Mouse (Mus musculus) CH12.LX (cell line): ENCODE data around the gene Epc2. TPM values are rescaled to one million over a fixed set of nuclear protein-coding genes. Genes with fewer than 3 reads are reported as not detected.

Source experiments
- DNase-seq: peaks from one replicate; pipeline ENCODE4 v3.0.0-alpha.2; 2013; ENCODE audit errors: extremely low read depth
- H3K27ac ChIP-seq: 2 replicates; pipeline ENCODE4 v1.5.1; 2012; ENCODE audit warnings: low read depth, mild to moderate bottlenecking, control low read depth, moderate library complexity; ENCODE audit not compliant: insufficient read depth
- H3K27me3 ChIP-seq: replicated peaks from 2 replicates; pipeline ENCODE3; 2012; ENCODE audit warnings: inconsistent platforms
- H3K36me3 ChIP-seq, 2 experiments: replicated peaks in 1 of 2; 2 replicates each; pipeline versions ENCODE3 to v1.6.1; 2012; ENCODE audit warnings: inconsistent platforms in 1 of 2, low read length in 1 of 2, mild to moderate bottlenecking in 1 of 2, mixed read lengths in 1 of 2, moderate library complexity in 1 of 2; ENCODE audit not compliant: control insufficient read depth in 1 of 2, insufficient read depth in 1 of 2
- H3K4me1 ChIP-seq, 2 experiments: 2 replicates each; pipeline ENCODE4 v1.6.1; 2012; ENCODE audit warnings: inconsistent platforms in 1 of 2, moderate library complexity in 1 of 2; ENCODE audit not compliant: insufficient read depth in 2 of 2, control insufficient read depth in 1 of 2
- H3K4me2 ChIP-seq: 2 replicates; pipeline ENCODE4 v1.6.1; 2012; ENCODE audit warnings: low read depth, mild to moderate bottlenecking, control low read depth; ENCODE audit not compliant: poor library complexity, insufficient read depth, severe bottlenecking
- H3K4me3 ChIP-seq, 3 experiments: fragments of 150-350 bp in 1 of 3; sonication (generic) in 1 of 3; replicated peaks in 1 of 3; 2 replicates each; pipeline versions ENCODE3 to v1.5.1; 2011 to 2012; ENCODE audit warnings: low read depth in 2 of 3, low read length in 2 of 3, mild to moderate bottlenecking in 2 of 3, moderate library complexity in 2 of 3, control low read depth in 1 of 3, improper control_type of control experiment in 1 of 3, inconsistent platforms in 1 of 3, mixed read lengths in 1 of 3; ENCODE audit not compliant: poor library complexity in 1 of 3
- H3K79me2 ChIP-seq: replicated peaks from 2 replicates; pipeline ENCODE4 v1.6.1; 2012; ENCODE audit warnings: mild to moderate bottlenecking, moderate library complexity; ENCODE audit not compliant: control insufficient read depth, poor library complexity, insufficient read depth, severe bottlenecking; ENCODE audit errors: extremely low read depth
- H3K9ac ChIP-seq: 2 replicates; pipeline ENCODE4 v1.6.1; 2012; ENCODE audit warnings: low read depth, mild to moderate bottlenecking, control low read depth, moderate library complexity; ENCODE audit not compliant: insufficient read depth
- H3K9me3 ChIP-seq: replicated peaks from 2 replicates; pipeline ENCODE3; 2012; ENCODE audit warnings: low read length, inconsistent platforms, mixed read lengths
- BHLHE40 ChIP-seq: IDR thresholded peaks from 2 replicates; pipeline ENCODE4 v1.6.1; 2011; ENCODE audit warnings: mild to moderate bottlenecking, low read depth, low read length, improper control_type of control experiment
- CHD1 ChIP-seq: IDR thresholded peaks from 2 replicates; pipeline ENCODE4 v1.6.1; 2012; ENCODE audit warnings: low read depth, low read length, improper control_type of control experiment, inconsistent platforms
- CHD2 ChIP-seq: IDR thresholded peaks from 2 replicates; pipeline ENCODE4 v1.6.1; 2011; ENCODE audit warnings: low read length, improper control_type of control experiment
- CTCF ChIP-seq, 2 experiments: IDR thresholded peaks in 1 of 2; conservative IDR thresholded peaks in 1 of 2; 2 replicates each; pipeline ENCODE4 v1.5.1; 2011 to 2012; ENCODE audit warnings: low read depth in 2 of 2, low read length in 2 of 2, improper control_type of control experiment in 1 of 2, inconsistent platforms in 1 of 2, mild to moderate bottlenecking in 1 of 2, moderate library complexity in 1 of 2
- E2F4 ChIP-seq: IDR thresholded peaks from 2 replicates; pipeline ENCODE4 v1.6.1; 2011; ENCODE audit warnings: low read depth, low read length, improper control_type of control experiment; ENCODE audit not compliant: insufficient replicate concordance
- ELF1 ChIP-seq: IDR thresholded peaks from 2 replicates; pipeline ENCODE4 v1.6.1; 2014; ENCODE audit warnings: low read depth, mild to moderate bottlenecking, inconsistent platforms, low read length, improper control_type of control experiment
- EP300 ChIP-seq: IDR thresholded peaks from 2 replicates; pipeline ENCODE4 v1.6.1; 2011; ENCODE audit warnings: low read length, improper control_type of control experiment
- GABPA ChIP-seq: IDR thresholded peaks from 2 replicates; pipeline ENCODE4 v1.6.1; 2012; ENCODE audit warnings: low read depth, low read length, improper control_type of control experiment, inconsistent platforms; ENCODE audit not compliant: insufficient replicate concordance
- HCFC1 ChIP-seq: IDR thresholded peaks from 2 replicates; pipeline ENCODE4 v1.6.1; 2012; ENCODE audit warnings: low read depth, mild to moderate bottlenecking, inconsistent platforms, low read length, improper control_type of control experiment
- IRF4 ChIP-seq: IDR thresholded peaks from 2 replicates; pipeline ENCODE4 v1.6.1; 2014; ENCODE audit warnings: low read depth, mild to moderate bottlenecking, inconsistent platforms, low read length, improper control_type of control experiment
- JUND ChIP-seq: conservative IDR thresholded peaks from 2 replicates; pipeline ENCODE4 v1.6.1; 2011; ENCODE audit warnings: low read depth, low read length, improper control_type of control experiment
- KAT2A ChIP-seq: IDR thresholded peaks from 2 replicates; pipeline ENCODE4 v1.6.1; 2012; ENCODE audit warnings: low read length, improper control_type of control experiment, inconsistent platforms; ENCODE audit not compliant: insufficient replicate concordance
- MAX ChIP-seq: IDR thresholded peaks from 2 replicates; pipeline ENCODE4 v1.6.1; 2011; ENCODE audit warnings: low read length, improper control_type of control experiment
- MAZ ChIP-seq: IDR thresholded peaks from 2 replicates; pipeline ENCODE4 v1.6.1; 2012; ENCODE audit warnings: low read depth, mild to moderate bottlenecking, inconsistent platforms, low read length, improper control_type of control experiment, moderate library complexity
- MEF2A ChIP-seq: IDR thresholded peaks from 2 replicates; pipeline ENCODE4 v1.6.1; 2014; ENCODE audit warnings: low read depth, mild to moderate bottlenecking, inconsistent platforms, low read length, improper control_type of control experiment, borderline replicate concordance
- MXI1 ChIP-seq: IDR thresholded peaks from 2 replicates; pipeline ENCODE4 v1.6.1; 2011; ENCODE audit warnings: mild to moderate bottlenecking, low read depth, low read length, improper control_type of control experiment
- MYC ChIP-seq: IDR thresholded peaks from 2 replicates; pipeline ENCODE4 v1.6.1; 2011; ENCODE audit warnings: low read depth, mild to moderate bottlenecking, improper control_type of control experiment, low read length
- NRF1 ChIP-seq: IDR thresholded peaks from 2 replicates; pipeline ENCODE4 v1.6.1; 2014; ENCODE audit warnings: low read depth, mild to moderate bottlenecking, inconsistent platforms, low read length, improper control_type of control experiment, moderate library complexity
- PAX5 ChIP-seq: IDR thresholded peaks from 2 replicates; pipeline ENCODE4 v1.6.1; 2012; ENCODE audit warnings: low read length, inconsistent platforms, mixed read lengths
- POLR2AphosphoS2 ChIP-seq: IDR thresholded peaks from 2 replicates; pipeline ENCODE4 v1.6.1; 2011; ENCODE audit warnings: low read depth, low read length, improper control_type of control experiment
- SMC3 ChIP-seq: IDR thresholded peaks from 2 replicates; pipeline ENCODE4 v1.6.1; 2011; ENCODE audit warnings: low read depth, low read length, improper control_type of control experiment
- TCF12 ChIP-seq: IDR thresholded peaks from 2 replicates; pipeline ENCODE4 v1.6.1; 2014; ENCODE audit warnings: low read depth, mild to moderate bottlenecking, inconsistent platforms, low read length, improper control_type of control experiment
- UBTF ChIP-seq: IDR thresholded peaks from 2 replicates; pipeline ENCODE4 v1.6.1; 2012; ENCODE audit warnings: low read depth, mild to moderate bottlenecking, inconsistent platforms, low read length, improper control_type of control experiment, moderate library complexity
- USF2 ChIP-seq: conservative IDR thresholded peaks from 2 replicates; pipeline ENCODE4 v1.6.1; 2011; ENCODE audit warnings: low read depth, low read length, improper control_type of control experiment
- ZNF384 ChIP-seq: IDR thresholded peaks from 2 replicates; pipeline ENCODE4 v1.6.1; 2012; ENCODE audit warnings: low read depth, low read length, improper control_type of control experiment, inconsistent platforms
- dilution Hi-C: fragments of 300-500 bp; cut with MboI; formaldehyde crosslinking; loops from 2 replicates; pipeline ENCODE4 v1.14.3; 2020; ENCODE audit warnings: low sequenced_read_pairs; ENCODE audit not compliant: extremely low pct_unique_long_range_greater_than_20kb, extremely low pct_ligation_motif_present
- in situ Hi-C: fragments of 300-500 bp; cut with MboI; formaldehyde crosslinking; loops from 3 replicates; pipeline ENCODE4 v1.14.3; 2019; ENCODE audit warnings: low sequenced_read_pairs, low pct_ligation_motif_present, low pct_unique_long_range_greater_than_20kb, mixed read lengths
- polyA plus RNA-seq: library from polyadenylated mRNA; unstranded; fragments of >175 nt; gene quantifications from 2 replicates; pipeline ENCODE4 v1.2.1, GENCODE M21; 2012; ENCODE audit warnings: low read depth; ENCODE audit not compliant: insufficient read length
- total RNA-seq, 2 experiments: library from RNA; depleted of rRNA; stranded (reverse); fragments of 300-350 nt in 1 of 2; fragments of >200 nt in 1 of 2; gene quantifications; 2 replicates each; pipeline ENCODE4 v1.2.3; 2012 to 2014

Epc2 gene
- total and polyA plus RNA-seq, 3 experiments = 10.5 to 22.8 (median 19.2) TPM

- dilution Hi-C loops (no loop called here), in situ Hi-C loops (no loop called here)
- TF ChIP-seq ELF1 (no peak), BHLHE40 (no peak), JUND (no peak), MEF2A (no peak), MYC (no peak), UBTF (no peak), NRF1 (no peak), MAZ (no peak), USF2 (no peak), CTCF (conservative IDR thresholded peaks at IDR 0.05 in 1 of 2, IDR thresholded peaks at IDR 0.05 in 1 of 2; ENCODE audit: low read depth in 2 of 2, low read length in 2 of 2) (no peak), ZNF384 (no peak), CHD1 (no peak), IRF4 (no peak), HCFC1 (no peak)
- Histone ChIP-seq H3K4me1 (peaks cover 0 to 7% of the 10 kb centered on the region in 2 experiments; a peak in 1 of 4 replicates), H3K9ac (no peak overlapping the region), H3K27ac (no peak overlapping the region), H3K4me2 (no peak overlapping the region), H3K27me3 (no peaks in the 10 kb centered on the region), H3K4me3 (no peak overlapping the region), H3K79me2 (peaks cover 22% of the 10 kb centered on the region), H3K36me3 (no peaks in the 10 kb centered on the region), H3K9me3 (no peaks in the 10 kb centered on the region)
- DNase-seq = no peak
Measured at GRCm38 (mm10) chr2:49483382-49483781, 32.1 kb downstream of the Epc2 start.

- Histone ChIP-seq H3K27ac (no peak overlapping the region), H3K36me3 (no peaks in the 10 kb centered on the region), H3K4me3 (no peak overlapping the region), H3K27me3 (no peaks in the 10 kb centered on the region), H3K79me2 (peaks cover 3% of the 10 kb centered on the region; the same call in 1 of the 2 replicates), H3K4me1 (no peaks in the 10 kb centered on the region), H3K4me2 (no peak overlapping the region), H3K9ac (no peak overlapping the region), H3K9me3 (no peaks in the 10 kb centered on the region)
- DNase-seq = no peak
- dilution Hi-C loops = no loop called here
- TF ChIP-seq TCF12 = no peak
- no peak for TF ChIP-seq GABPA
- TF ChIP-seq CTCF (conservative IDR thresholded peaks at IDR 0.05 in 1 of 2, IDR thresholded peaks at IDR 0.05 in 1 of 2; ENCODE audit: low read depth in 2 of 2, low read length in 2 of 2) = no peak
- TF ChIP-seq USF2 = no peak
- no peak for TF ChIP-seq SMC3
- no peak for TF ChIP-seq CHD2
- TF ChIP-seq NRF1 = no peak
- TF ChIP-seq BHLHE40 = no peak
- TF ChIP-seq JUND = no peak
- TF ChIP-seq UBTF = no peak
- no peak for TF ChIP-seq POLR2AphosphoS2
- no peak for TF ChIP-seq MEF2A
- TF ChIP-seq PAX5 = no peak
- TF ChIP-seq E2F4 = no peak
- TF ChIP-seq KAT2A = no peak
- TF ChIP-seq MXI1 = no peak
- no peak for TF ChIP-seq MYC
- TF ChIP-seq MAX = no peak
- no peak for TF ChIP-seq EP300
- TF ChIP-seq, all 38 proteins: peak for 0
- in situ Hi-C loops = no loop called here
Measured at GRCm38 (mm10) chr2:49501435-49501834, 50.1 kb downstream of the Epc2 start.
